12 mouse cellular contexts compared by ENCODE assay signal in genomic region chr12:100122921-100123381, GRCm38 (mm10). TPM values are rescaled to one million over a fixed set of nuclear protein-coding genes. Genes with fewer than 3 reads are reported as not detected.
A peak's percentile ranks its signal among the peaks of the same experiment; 100 is the strongest.
DNase-seq lines count a peak whose midpoint lies in the region; ATAC-seq and TF ChIP-seq lines count a peak whose summit lies in the region.
"Had no signal": no experiment of that assay in that cellular context is flagged by ENCODE, and none has a peak within 500 bp of the region (broad histone marks: within the 10 kb centered on the region; RNA-seq: fewer than 3 reads in every experiment).

No protein-coding gene starts in this region.

- H3K27ac ChIP-seq in lung, postnatal 0 days (ENCODE audit: low read length): no peak overlapping the region
- H3K27ac ChIP-seq in stomach, embryonic 15.5 days: 0 out of 2 replicates have a peak overlapping the region, but pooled peaks have one; percentile 40
- no peak overlapping the region for H3K27ac ChIP-seq in midbrain, embryonic 16.5 days (ENCODE audit: low read length)
- H3K27ac ChIP-seq: kidney, postnatal 0 days; limb, embryonic 15.5 days; midbrain, embryonic 15.5 days had no signal

- 75% methylated on average over 7 of the region's 7 CpGs for WGBS in lung, postnatal 0 days
- 66% methylated on average over 7 of the region's 7 CpGs for WGBS in lung, adult 2 months
- 74% methylated on average over 7 of the region's 7 CpGs for WGBS in stomach, embryonic 15.5 days
- 83% methylated on average over 7 of the region's 7 CpGs for WGBS in midbrain, embryonic 16.5 days

- peaks cover 74% of the 10 kb centered on the region for H3K36me3 ChIP-seq in lung, postnatal 0 days (ENCODE audit: insufficient read depth, low read length)
- peaks cover 72% of the 10 kb centered on the region for H3K36me3 ChIP-seq in stomach, embryonic 15.5 days
- peaks cover 53% of the 10 kb centered on the region for H3K36me3 ChIP-seq in midbrain, embryonic 16.5 days (ENCODE audit: control insufficient read depth, insufficient read depth, low read length)

- DNase-seq in lung, postnatal 0 days (ENCODE audit: low spot score): peak; percentile 60
- DNase-seq in lung, adult 2 months: no peak
- DNase-seq in adrenal gland, postnatal 36 days: peak; percentile 82 to 84
- DNase-seq in gastrocnemius, adult 18-20 months (ENCODE audit: low spot score): peak; percentile 76

- no peaks in the 10 kb centered on the region for H3K27me3 ChIP-seq in lung, postnatal 0 days (replicated peaks; ENCODE audit: insufficient read depth, low read length)
- H3K27me3 ChIP-seq in stomach, embryonic 15.5 days (replicated peaks): no peaks in the 10 kb centered on the region
- H3K27me3 ChIP-seq in midbrain, embryonic 16.5 days (ENCODE audit: control insufficient read depth, insufficient read depth, low read depth, low read length): no peaks in the 10 kb centered on the region
- H3K27me3 ChIP-seq: limb, embryonic 15.5 days; midbrain, embryonic 15.5 days had no signal

- no peak overlapping the region for H3K4me3 ChIP-seq in lung, postnatal 0 days (ENCODE audit: low read depth, low read length)
- no peak overlapping the region for H3K4me3 ChIP-seq in lung, adult 2 months (replicated peaks; ENCODE audit: extremely low read depth, low read depth, low read length)
- no peak overlapping the region for H3K4me3 ChIP-seq in stomach, embryonic 15.5 days (replicated peaks)
- no peak overlapping the region for H3K4me3 ChIP-seq in midbrain, embryonic 16.5 days (ENCODE audit: low read depth, low read length)
- H3K4me3 ChIP-seq: limb, embryonic 15.5 days; midbrain, embryonic 15.5 days had no signal

- H3K9ac ChIP-seq in lung, postnatal 0 days (replicated peaks; ENCODE audit: low read depth): no peak overlapping the region
- no peak overlapping the region for H3K9ac ChIP-seq in stomach, embryonic 15.5 days
- no peak overlapping the region for H3K9ac ChIP-seq in midbrain, embryonic 16.5 days (ENCODE audit: low read depth, low read length)
- H3K9ac ChIP-seq: limb, embryonic 15.5 days; midbrain, embryonic 15.5 days had no signal

- no peak overlapping the region for H3K4me2 ChIP-seq in lung, postnatal 0 days (replicated peaks; ENCODE audit: low read depth, low read length)
- H3K4me2 ChIP-seq in stomach, embryonic 15.5 days: no peak overlapping the region
- H3K4me2 ChIP-seq in midbrain, embryonic 16.5 days (ENCODE audit: low read length): no peak overlapping the region
- H3K4me2 ChIP-seq: limb, embryonic 15.5 days; midbrain, embryonic 15.5 days had no signal

- no peak for TF ChIP-seq POLR2A in lung, adult 2 months (IDR thresholded peaks at IDR 0.05; ENCODE audit: borderline replicate concordance, extremely low read depth, low read depth, low read length)

- H3K4me1 ChIP-seq in lung, postnatal 0 days (ENCODE audit: insufficient read depth, low read depth, low read length): no peaks in the 10 kb centered on the region; the same call in 1 of the 2 replicates
- 0 out of 2 replicates have a peak, but pooled peaks cover 5% of the 10 kb centered on the region for H3K4me1 ChIP-seq in lung, adult 2 months (ENCODE audit: control insufficient read depth, insufficient read depth, low read length)
- no peaks in the 10 kb centered on the region for H3K4me1 ChIP-seq in stomach, embryonic 15.5 days
- no peaks in the 10 kb centered on the region for H3K4me1 ChIP-seq in midbrain, embryonic 16.5 days (ENCODE audit: control insufficient read depth, insufficient read depth, low read length)
- H3K4me1 ChIP-seq: midbrain, embryonic 15.5 days had no signal

- H3K9me3 ChIP-seq in lung, postnatal 0 days (ENCODE audit: low read length): no peaks in the 10 kb centered on the region
- H3K9me3 ChIP-seq in stomach, embryonic 15.5 days: no peaks in the 10 kb centered on the region
- no peaks in the 10 kb centered on the region for H3K9me3 ChIP-seq in midbrain, embryonic 16.5 days (replicated peaks; ENCODE audit: control insufficient read depth, low read length, poor library complexity, severe bottlenecking)
- H3K9me3 ChIP-seq: G1E; limb, embryonic 15.5 days; midbrain, embryonic 15.5 days had no signal

- no peak for TF ChIP-seq EP300 in lung, postnatal 0 days (IDR thresholded peaks at IDR 0.05)

- TF ChIP-seq CTCF in lung, postnatal 0 days (IDR thresholded peaks at IDR 0.05): no peak
- TF ChIP-seq CTCF in lung, adult 2 months (IDR thresholded peaks at IDR 0.05; ENCODE audit: insufficient read depth, low read length): no peak

- ATAC-seq in lung, postnatal 0 days: peak; percentile 43; the same call in 1 of the 2 replicates
- ATAC-seq in stomach, embryonic 15.5 days (ENCODE audit: insufficient read depth, low FRiP score, low read depth): no peak
- ATAC-seq in midbrain, embryonic 16.5 days: no peak
- ATAC-seq in megakaryocyte-erythroid progenitor cell, adult 5-6 weeks (replicated peaks; ENCODE audit: low FRiP score, low TSS enrichment, poor library complexity, severe bottlenecking): no peak
- no peak for ATAC-seq in erythroid progenitor cell, adult 5-6 weeks (replicated peaks; ENCODE audit: low FRiP score, poor library complexity, severe bottlenecking)
- ATAC-seq: midbrain, embryonic 15.5 days had no signal

RNA-seq across cellular contexts. Expression of gene Psmc1, which starts 13.0 kb away (rescaled TPM):
- polyA plus RNA-seq in lung, postnatal 0 days (2015; fragmentation: Nextera tagmentation; extraction: Ambion mirVana): 155 and 160 TPM in 2 replicates
- polyA plus RNA-seq in lung, adult 2 months (2012; rRNA removed): 20.6 and 34.2 TPM in 2 replicates
- 100 to 1,000 TPM; 212 to 241 TPM for total RNA-seq in adrenal gland, postnatal 36 days (2021)
- total RNA-seq in gastrocnemius, adult 18-20 months (2021): 100 to 1,000 TPM; 140 to 164 TPM
- polyA plus RNA-seq in stomach, embryonic 15.5 days (2015; fragmentation: Nextera tagmentation; extraction: Ambion mirVana): 206 and 240 TPM in 2 replicates
- polyA plus RNA-seq in midbrain, embryonic 16.5 days (2015; fragmentation: Nextera tagmentation; extraction: Ambion mirVana): 270 and 286 TPM in 2 replicates
- total RNA-seq in megakaryocyte-erythroid progenitor cell, adult 5-6 weeks (2014; fragmentation: Nextera tagmentation): 198 and 227 TPM in 2 replicates
- total RNA-seq in megakaryocyte-erythroid progenitor cell, adult 5-6 weeks (2017): 293 and 383 TPM in 2 replicates
- total RNA-seq in erythroid progenitor cell, adult 5-6 weeks (2015; ENCODE audit: low replicate concordance): 70.0 and 102 TPM in 2 replicates
- 46.8 and 113 TPM in 2 replicates for total RNA-seq in erythroid progenitor cell, adult 5-6 weeks (2017; ENCODE audit: low replicate concordance)

RNA-seq across cellular contexts. Expression of gene Nrde2, which starts 36.5 kb away (rescaled TPM):
- polyA plus RNA-seq in lung, postnatal 0 days (2015; fragmentation: Nextera tagmentation; extraction: Ambion mirVana): 10.8 and 11.1 TPM in 2 replicates
- polyA plus RNA-seq in lung, adult 2 months (2012; rRNA removed): 7.0 and 11.6 TPM in 2 replicates
- 10 to 100 TPM; 11.6 to 20.2 TPM for total RNA-seq in adrenal gland, postnatal 36 days (2021)
- total RNA-seq in gastrocnemius, adult 18-20 months (2021): 1 to 10 TPM; 7.5 to 7.8 TPM
- 10.3 and 12.2 TPM in 2 replicates for polyA plus RNA-seq in stomach, embryonic 15.5 days (2015; fragmentation: Nextera tagmentation; extraction: Ambion mirVana)
- polyA plus RNA-seq in midbrain, embryonic 16.5 days (2015; fragmentation: Nextera tagmentation; extraction: Ambion mirVana): 11.7 and 12.7 TPM in 2 replicates
- total RNA-seq in megakaryocyte-erythroid progenitor cell, adult 5-6 weeks (2014; fragmentation: Nextera tagmentation): 10.4 and 14.9 TPM in 2 replicates
- total RNA-seq in megakaryocyte-erythroid progenitor cell, adult 5-6 weeks (2017): 34.5 and 36.1 TPM in 2 replicates
- 1.4 and 10.1 TPM in 2 replicates for total RNA-seq in erythroid progenitor cell, adult 5-6 weeks (2015; ENCODE audit: low replicate concordance)
- 4.8 and 11.3 TPM in 2 replicates for total RNA-seq in erythroid progenitor cell, adult 5-6 weeks (2017; ENCODE audit: low replicate concordance)
